In the genomic region with DNA sequence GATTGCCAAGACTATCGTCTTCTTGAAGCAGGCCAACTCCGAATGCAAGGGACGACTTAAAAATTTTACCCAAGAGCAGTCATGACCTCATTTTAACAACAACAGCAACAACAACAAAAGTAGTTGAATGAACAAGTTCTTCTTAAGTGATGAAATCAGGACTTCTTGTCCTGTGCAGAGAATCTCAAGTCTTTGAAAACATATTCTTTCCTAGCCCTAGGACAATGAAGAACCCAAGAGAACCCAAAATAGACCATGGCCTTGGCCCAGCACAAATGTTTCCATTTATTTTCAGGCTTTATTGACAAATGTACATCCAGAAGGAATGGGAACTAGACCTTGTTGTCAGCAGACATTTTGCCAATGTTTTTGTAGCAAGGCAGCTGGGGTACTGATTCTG, we compare ENCODE assay signal across 33 mouse cellular contexts.
"Had no signal": no experiment of that assay in that cellular context is flagged by ENCODE, and none has a peak within 500 bp of the region (broad histone marks: within the 10 kb centered on the region; RNA-seq: fewer than 3 reads in every experiment).

No protein-coding gene starts in this region.

- H3K4me1 ChIP-seq: hindbrain, embryonic 13.5 days; hindbrain, embryonic 15.5 days; intestine, embryonic 15.5 days had no signal

- H3K9ac ChIP-seq: heart, embryonic 13.5 days; heart, embryonic 15.5 days; hindbrain, embryonic 13.5 days; hindbrain, embryonic 14.5 days; hindbrain, embryonic 15.5 days; intestine, embryonic 15.5 days; kidney, embryonic 15.5 days had no signal

- H3K4me2 ChIP-seq: heart, embryonic 11.5 days; heart, embryonic 13.5 days; heart, embryonic 15.5 days; hindbrain, embryonic 13.5 days; hindbrain, embryonic 14.5 days; hindbrain, embryonic 15.5 days; intestine, embryonic 15.5 days; kidney, embryonic 15.5 days had no signal

- ATAC-seq: hindbrain, embryonic 16.5 days; hindbrain, postnatal 0 days; inflammation-experienced regulatory T-cells, adult 6 months; intestine, embryonic 15.5 days; intestine, embryonic 16.5 days; intestine, postnatal 0 days had no signal

- H3K9me3 ChIP-seq: heart, embryonic 10.5 days; heart, embryonic 13.5 days; heart, embryonic 15.5 days; hindbrain, embryonic 10.5 days; hindbrain, embryonic 13.5 days; hindbrain, embryonic 15.5 days; intestine, embryonic 15.5 days; kidney, embryonic 15.5 days had no signal

- H3K27ac ChIP-seq: heart, embryonic 10.5 days; heart, embryonic 13.5 days; heart, embryonic 15.5 days; hindbrain, embryonic 10.5 days; hindbrain, embryonic 13.5 days; hindbrain, embryonic 14.5 days; hindbrain, embryonic 15.5 days; hindbrain, postnatal 0 days; intestine, embryonic 15.5 days; kidney, embryonic 15.5 days; kidney, postnatal 0 days; layer of hippocampus, adult 2 months; left cerebral cortex, adult 2 months had no signal

- H3K4me3 ChIP-seq: heart, embryonic 10.5 days; heart, embryonic 13.5 days; heart, embryonic 15.5 days; hindbrain, embryonic 10.5 days; hindbrain, embryonic 13.5 days; hindbrain, embryonic 15.5 days; intestine, embryonic 15.5 days; kidney, embryonic 15.5 days; layer of hippocampus, adult 2 months; left cerebral cortex, adult 2 months had no signal

- H3K36me3 ChIP-seq: heart, embryonic 10.5 days; heart, embryonic 13.5 days; heart, embryonic 15.5 days; hindbrain, embryonic 10.5 days; hindbrain, embryonic 13.5 days; hindbrain, embryonic 15.5 days; intestine, embryonic 15.5 days; kidney, embryonic 15.5 days had no signal

- DNase-seq: heart, postnatal 10 days; heart, postnatal 14 days; heart, postnatal 36 days; heart, postnatal 4 days; kidney, adult 11 months; kidney, adult 18-20 months; kidney, adult 2 months; kidney, adult 8-10 months; kidney, adult 9 months; kidney, postnatal 10 days; kidney, postnatal 14 days; kidney, postnatal 25 days; kidney, postnatal 36 days; layer of hippocampus, adult 9-11 months; layer of hippocampus, postnatal 36 days had no signal

- H3K27me3 ChIP-seq: heart, embryonic 13.5 days; heart, embryonic 15.5 days; hindbrain, embryonic 13.5 days; hindbrain, embryonic 15.5 days; intestine, embryonic 15.5 days; kidney, embryonic 15.5 days had no signal
